Mouse (Mus musculus): ENCODE measurements around the gene Layn. TPM values are rescaled to one million over a fixed set of nuclear protein-coding genes. Genes with fewer than 3 reads are reported as not detected.

Layn gene
- total RNA-seq, 1 experiment = 2.8 TPM

GRCm38 (mm10) chr9:51068202-51068601, 8.7 kb downstream of the Layn start:
- no peak for TF ChIP-seq ZC3H11A (IDR thresholded peaks at IDR 0.05; ENCODE audit: borderline replicate concordance, low read depth, low read length)
- no peak for TF ChIP-seq CHD2 (IDR thresholded peaks at IDR 0.05; ENCODE audit: low read depth, low read length)
- TF ChIP-seq MAFK (IDR thresholded peaks at IDR 0.05; ENCODE audit: insufficient read depth, low read depth, low read length) = no peak
- TF ChIP-seq HCFC1 (IDR thresholded peaks at IDR 0.05; ENCODE audit: borderline replicate concordance, insufficient read depth, low read length) = no peak
- no peak for TF ChIP-seq ZNF384 (IDR thresholded peaks at IDR 0.05; ENCODE audit: low read depth, low read length)
- Histone ChIP-seq H3K4me3 (ENCODE audit: insufficient read depth in 1 of 2, low read depth in 1 of 2, low read length in 2 of 2, poor library complexity in 1 of 2, severe bottlenecking in 1 of 2) (no peak overlapping the region), H3K4me1 (ENCODE audit: control insufficient read depth in 2 of 2, insufficient read depth in 2 of 2, low read length in 2 of 2, poor library complexity in 1 of 2) (no peaks in the 10 kb centered on the region), H3K9me3 (ENCODE audit: control insufficient read depth, insufficient read depth, low read depth, low read length) (no peaks in the 10 kb centered on the region), H3K36me3 (ENCODE audit: control insufficient read depth, insufficient read depth, low read length, poor library complexity, severe bottlenecking) (no peaks in the 10 kb centered on the region), H3K27ac (ENCODE audit: insufficient read depth, low read depth, low read length, poor library complexity, severe bottlenecking) (no peak overlapping the region), H3K9ac (ENCODE audit: insufficient read depth, low read depth, low read length, poor library complexity, severe bottlenecking) (no peak overlapping the region)
- in situ Hi-C loops (cut with MboI; ENCODE audit: low sequenced_read_pairs in 2 of 2, unreplicated experiment in 2 of 2) = no loop called here
- no peak for DNase-seq (ENCODE audit: low read depth, low spot score)

- TF ChIP-seq ZC3H11A (IDR thresholded peaks at IDR 0.05; ENCODE audit: borderline replicate concordance, low read depth, low read length) = no peak
- no peak for TF ChIP-seq HCFC1 (IDR thresholded peaks at IDR 0.05; ENCODE audit: borderline replicate concordance, insufficient read depth, low read length)
- TF ChIP-seq CHD2 (IDR thresholded peaks at IDR 0.05; ENCODE audit: low read depth, low read length) = no peak
- no peak for TF ChIP-seq ZNF384 (IDR thresholded peaks at IDR 0.05; ENCODE audit: low read depth, low read length)
- TF ChIP-seq MAFK (IDR thresholded peaks at IDR 0.05; ENCODE audit: insufficient read depth, low read depth, low read length) = no peak
- H3K4me3 ChIP-seq (ENCODE audit: insufficient read depth in 1 of 2, low read depth in 1 of 2, low read length in 2 of 2, poor library complexity in 1 of 2, severe bottlenecking in 1 of 2) = no peak within 1 kb of the TSS
- H3K9me3 ChIP-seq (ENCODE audit: control insufficient read depth, insufficient read depth, low read depth, low read length) = no peaks in the 10 kb centered on the region
- no peak for DNase-seq (ENCODE audit: low read depth, low spot score)
- H3K36me3 ChIP-seq (ENCODE audit: control insufficient read depth, insufficient read depth, low read length, poor library complexity, severe bottlenecking) = no peaks in the 10 kb centered on the region
- in situ Hi-C loops (cut with MboI; ENCODE audit: low sequenced_read_pairs in 2 of 2, unreplicated experiment in 2 of 2) = no loop called here
- no peak within 1 kb of the TSS for H3K9ac ChIP-seq (ENCODE audit: insufficient read depth, low read depth, low read length, poor library complexity, severe bottlenecking)
- H3K4me1 ChIP-seq (ENCODE audit: control insufficient read depth in 2 of 2, insufficient read depth in 2 of 2, low read length in 2 of 2, poor library complexity in 1 of 2) = no peaks in the 10 kb centered on the region
- no peak within 1 kb of the TSS for H3K27ac ChIP-seq (ENCODE audit: insufficient read depth, low read depth, low read length, poor library complexity, severe bottlenecking)
These were observed 16.3 kb downstream of the Layn start, which contains the start of gene Btg4 for GRCm38 (mm10) chr9:51060601-51061000. Gene Btg4 (plus strand): TSS chr9:51060901.

- no peak for DNase-seq (ENCODE audit: low read depth, low spot score)
- TF ChIP-seq HCFC1 (IDR thresholded peaks at IDR 0.05; ENCODE audit: borderline replicate concordance, insufficient read depth, low read length) = no peak
- TF ChIP-seq ZNF384 (IDR thresholded peaks at IDR 0.05; ENCODE audit: low read depth, low read length) = no peak
- TF ChIP-seq CHD2 (IDR thresholded peaks at IDR 0.05; ENCODE audit: low read depth, low read length) = no peak
- no peak for TF ChIP-seq MAFK (IDR thresholded peaks at IDR 0.05; ENCODE audit: insufficient read depth, low read depth, low read length)
- no peaks in the 10 kb centered on the region for H3K9me3 ChIP-seq (ENCODE audit: control insufficient read depth, insufficient read depth, low read depth, low read length)
- no peaks in the 10 kb centered on the region for H3K36me3 ChIP-seq (ENCODE audit: control insufficient read depth, insufficient read depth, low read length, poor library complexity, severe bottlenecking)
- in situ Hi-C loops (cut with MboI; ENCODE audit: low sequenced_read_pairs in 2 of 2, unreplicated experiment in 2 of 2) = no loop called here
- no peaks in the 10 kb centered on the region for H3K4me1 ChIP-seq (ENCODE audit: control insufficient read depth in 2 of 2, insufficient read depth in 2 of 2, low read length in 2 of 2, poor library complexity in 1 of 2)
- no peak overlapping the region for H3K27ac ChIP-seq (ENCODE audit: insufficient read depth, low read depth, low read length, poor library complexity, severe bottlenecking)
- H3K9ac ChIP-seq (ENCODE audit: insufficient read depth, low read depth, low read length, poor library complexity, severe bottlenecking) = no peak overlapping the region
- H3K4me3 ChIP-seq (ENCODE audit: insufficient read depth in 1 of 2, low read depth in 1 of 2, low read length in 2 of 2, poor library complexity in 1 of 2, severe bottlenecking in 1 of 2) = no peak overlapping the region
These were observed 17.9 kb downstream of the Layn start for GRCm38 (mm10) chr9:51058951-51059521.

GRCm38 (mm10) chr9:51056360-51057324, 20.3 kb downstream of the Layn start:
- Histone ChIP-seq H3K36me3 (ENCODE audit: control insufficient read depth, insufficient read depth, low read length, poor library complexity, severe bottlenecking) (no peaks in the 10 kb centered on the region), H3K4me3 (ENCODE audit: insufficient read depth in 1 of 2, low read depth in 1 of 2, low read length in 2 of 2, poor library complexity in 1 of 2, severe bottlenecking in 1 of 2) (no peak overlapping the region), H3K4me1 (ENCODE audit: control insufficient read depth in 2 of 2, insufficient read depth in 2 of 2, low read length in 2 of 2, poor library complexity in 1 of 2) (no peaks in the 10 kb centered on the region), H3K9me3 (ENCODE audit: control insufficient read depth, insufficient read depth, low read depth, low read length) (no peaks in the 10 kb centered on the region), H3K9ac (ENCODE audit: insufficient read depth, low read depth, low read length, poor library complexity, severe bottlenecking) (no peak overlapping the region), H3K27ac (ENCODE audit: insufficient read depth, low read depth, low read length, poor library complexity, severe bottlenecking) (no peak overlapping the region)
- in situ Hi-C loops (cut with MboI; ENCODE audit: low sequenced_read_pairs in 2 of 2, unreplicated experiment in 2 of 2) = no loop called here
- no peak for DNase-seq (ENCODE audit: low read depth, low spot score)
- TF ChIP-seq MAFK (IDR thresholded peaks at IDR 0.05; ENCODE audit: insufficient read depth, low read depth, low read length) = no peak
- no peak for TF ChIP-seq HCFC1 (IDR thresholded peaks at IDR 0.05; ENCODE audit: borderline replicate concordance, insufficient read depth, low read length)
- no peak for TF ChIP-seq ZC3H11A (IDR thresholded peaks at IDR 0.05; ENCODE audit: borderline replicate concordance, low read depth, low read length)
- no peak for TF ChIP-seq ZNF384 (IDR thresholded peaks at IDR 0.05; ENCODE audit: low read depth, low read length)
- TF ChIP-seq CHD2 (IDR thresholded peaks at IDR 0.05; ENCODE audit: low read depth, low read length) = no peak

Measured in ES-E14 (cell line).